ENCODE assay signal across 8 mouse cellular contexts in genomic region chr11:102285095-102285834, GRCm38 (mm10). TPM values are rescaled to one million over a fixed set of nuclear protein-coding genes. Genes with fewer than 3 reads are reported as not detected.
DNase-seq lines count a peak whose midpoint lies in the region; ATAC-seq lines count a peak whose summit lies in the region.

No protein-coding gene starts in this region.

- 0 out of 2 replicates have a peak overlapping the region, but pooled peaks have one; percentile 44 for H3K27ac ChIP-seq in neural tube, embryonic 11.5 days (ENCODE audit: low read depth, low read length)
- H3K27ac ChIP-seq in hindbrain, embryonic 11.5 days (ENCODE audit: low read depth, low read length): peak overlapping the region; percentile 69

- peak; percentile 73 for ATAC-seq in neural tube, embryonic 11.5 days (ENCODE audit: insufficient read depth, low FRiP score, low TSS enrichment)
- ATAC-seq in hindbrain, embryonic 11.5 days (ENCODE audit: low FRiP score): peak; percentile 82
- ATAC-seq in megakaryocyte-erythroid progenitor cell, adult 5-6 weeks (replicated peaks; ENCODE audit: low FRiP score, low TSS enrichment, poor library complexity, severe bottlenecking): peak; percentile 62

- 4% methylated on average over 31 of the region's 31 CpGs for WGBS in neural tube, embryonic 11.5 days
- 6% methylated on average over 31 of the region's 31 CpGs for WGBS in hindbrain, embryonic 11.5 days

- H3K9me3 ChIP-seq in neural tube, embryonic 11.5 days (ENCODE audit: control insufficient read depth, low read length): no peaks in the 10 kb centered on the region
- H3K9me3 ChIP-seq in hindbrain, embryonic 11.5 days (ENCODE audit: control insufficient read depth, low read length): no peaks in the 10 kb centered on the region

- H3K9ac ChIP-seq in neural tube, embryonic 11.5 days (ENCODE audit: low read length): peak overlapping the region; percentile 67
- H3K9ac ChIP-seq in hindbrain, embryonic 11.5 days (ENCODE audit: low read depth, low read length): peak overlapping the region; percentile 81

- peaks cover 10% of the 10 kb centered on the region for H3K4me1 ChIP-seq in neural tube, embryonic 11.5 days (ENCODE audit: control insufficient read depth, insufficient read depth, low read length)
- peaks cover 3% of the 10 kb centered on the region for H3K4me1 ChIP-seq in hindbrain, embryonic 11.5 days (replicated peaks; ENCODE audit: control insufficient read depth, insufficient read depth, low read length)

- peak; percentile 63 for DNase-seq in adrenal gland, postnatal 25 days
- DNase-seq in adrenal gland, postnatal 4 days (ENCODE audit: low spot score in 2 of 2): no peak
- DNase-seq in neural tube, embryonic 11.5 days (ENCODE audit: low spot score): no peak
- DNase-seq in neural tube, embryonic 10.5 days (ENCODE audit: extremely low spot score, low spot score): no peak
- no peak for DNase-seq in hindbrain, embryonic 11.5 days (ENCODE audit: low spot score)
- DNase-seq in right cerebral cortex, adult 2 months (ENCODE audit: low spot score in 2 of 2): no peak
- no peak for DNase-seq in layer of hippocampus, postnatal 14 days (ENCODE audit: low spot score in 2 of 2)

- no peaks in the 10 kb centered on the region for H3K27me3 ChIP-seq in neural tube, embryonic 11.5 days (ENCODE audit: control insufficient read depth, insufficient read depth, low read length)
- no peaks in the 10 kb centered on the region for H3K27me3 ChIP-seq in hindbrain, embryonic 11.5 days (ENCODE audit: control insufficient read depth, insufficient read depth, low read length)

- peaks cover 4% of the 10 kb centered on the region for H3K36me3 ChIP-seq in neural tube, embryonic 11.5 days (ENCODE audit: control insufficient read depth, insufficient read depth, low read length)
- no peaks in the 10 kb centered on the region; the same call in 1 of the 2 replicates for H3K36me3 ChIP-seq in hindbrain, embryonic 11.5 days (ENCODE audit: control insufficient read depth, insufficient read depth, low read length)

- peak overlapping the region; percentile 71 for H3K4me2 ChIP-seq in neural tube, embryonic 11.5 days (ENCODE audit: low read depth)
- H3K4me2 ChIP-seq in hindbrain, embryonic 11.5 days (replicated peaks; ENCODE audit: low read depth, low read length): peak overlapping the region; percentile 80

- H3K4me3 ChIP-seq in neural tube, embryonic 11.5 days (ENCODE audit: low read depth, low read length): peak overlapping the region; percentile 83
- peak overlapping the region; percentile 73 for H3K4me3 ChIP-seq in hindbrain, embryonic 11.5 days (ENCODE audit: low read depth, low read length)

RNA-seq across cellular contexts. Expression of gene Tmub2, which starts 0.5 kb away (rescaled TPM):
- total RNA-seq in adrenal gland, postnatal 25 days (2021): 50.6 and 63.0 TPM in 2 replicates
- total RNA-seq in adrenal gland, postnatal 4 days (2021): 10 to 100 TPM; 56.5 to 58.3 TPM
- 61.7 and 64.5 TPM in 2 replicates for polyA plus RNA-seq in neural tube, embryonic 11.5 days (2014; fragmentation: Nextera tagmentation; extraction: Ambion mirVana)
- polyA plus RNA-seq in hindbrain, embryonic 11.5 days (2014; fragmentation: Nextera tagmentation; extraction: Ambion mirVana): 64.0 and 65.2 TPM in 2 replicates
- 14.5 and 19.8 TPM in 2 replicates for total RNA-seq in megakaryocyte-erythroid progenitor cell, adult 5-6 weeks (2014; fragmentation: Nextera tagmentation)
- total RNA-seq in megakaryocyte-erythroid progenitor cell, adult 5-6 weeks (2017): 10.0 and 27.4 TPM in 2 replicates
- 10 to 100 TPM; 59.3 to 60.6 TPM for total RNA-seq in layer of hippocampus, postnatal 14 days (2021)

RNA-seq across cellular contexts. Expression of gene Atxn7l3, which starts 11.2 kb away (rescaled TPM):
- total RNA-seq in adrenal gland, postnatal 25 days (2021): 53.6 and 62.4 TPM in 2 replicates
- 10 to 100 TPM; 58.3 to 58.7 TPM for total RNA-seq in adrenal gland, postnatal 4 days (2021)
- 18.8 and 20.0 TPM in 2 replicates for polyA plus RNA-seq in neural tube, embryonic 11.5 days (2014; fragmentation: Nextera tagmentation; extraction: Ambion mirVana)
- 17.5 and 22.0 TPM in 2 replicates for polyA plus RNA-seq in hindbrain, embryonic 11.5 days (2014; fragmentation: Nextera tagmentation; extraction: Ambion mirVana)
- 23.2 and 34.0 TPM in 2 replicates for total RNA-seq in megakaryocyte-erythroid progenitor cell, adult 5-6 weeks (2014; fragmentation: Nextera tagmentation)
- 18.3 and 21.5 TPM in 2 replicates for total RNA-seq in megakaryocyte-erythroid progenitor cell, adult 5-6 weeks (2017)
- 100 to 1,000 TPM; 152 to 160 TPM for total RNA-seq in layer of hippocampus, postnatal 14 days (2021)

RNA-seq across cellular contexts. Expression of gene Asb16, which starts 16.7 kb away (rescaled TPM):
- total RNA-seq in adrenal gland, postnatal 25 days (2021): 0.36 TPM in 1 of 2 replicates, not detected in the other
- under 1 TPM; 0.53 to 0.79 TPM for total RNA-seq in adrenal gland, postnatal 4 days (2021)
- polyA plus RNA-seq in neural tube, embryonic 11.5 days (2014; fragmentation: Nextera tagmentation; extraction: Ambion mirVana): not detected in 2 replicates
- 0.06 and 0.08 TPM in 2 replicates for polyA plus RNA-seq in hindbrain, embryonic 11.5 days (2014; fragmentation: Nextera tagmentation; extraction: Ambion mirVana)
- 2.2 and 2.5 TPM in 2 replicates for total RNA-seq in megakaryocyte-erythroid progenitor cell, adult 5-6 weeks (2014; fragmentation: Nextera tagmentation)
- total RNA-seq in megakaryocyte-erythroid progenitor cell, adult 5-6 weeks (2017): 0.84 and 1.3 TPM in 2 replicates
- under 1 TPM; 0.86 to 0.88 TPM for total RNA-seq in layer of hippocampus, postnatal 14 days (2021)

RNA-seq across cellular contexts. Expression of gene Ubtf, which starts 34.3 kb away (rescaled TPM):
- 113 and 116 TPM in 2 replicates for total RNA-seq in adrenal gland, postnatal 25 days (2021)
- 100 to 1,000 TPM; 136 to 152 TPM for total RNA-seq in adrenal gland, postnatal 4 days (2021)
- polyA plus RNA-seq in neural tube, embryonic 11.5 days (2014; fragmentation: Nextera tagmentation; extraction: Ambion mirVana): 86.0 and 93.2 TPM in 2 replicates
- polyA plus RNA-seq in hindbrain, embryonic 11.5 days (2014; fragmentation: Nextera tagmentation; extraction: Ambion mirVana): 82.1 and 83.4 TPM in 2 replicates
- total RNA-seq in megakaryocyte-erythroid progenitor cell, adult 5-6 weeks (2014; fragmentation: Nextera tagmentation): 90.4 and 102 TPM in 2 replicates
- 162 and 180 TPM in 2 replicates for total RNA-seq in megakaryocyte-erythroid progenitor cell, adult 5-6 weeks (2017)
- total RNA-seq in layer of hippocampus, postnatal 14 days (2021): 100 to 1,000 TPM; 120 to 121 TPM

RNA-seq across cellular contexts. Expression of gene BC030867, which starts 36.6 kb away (rescaled TPM):
- total RNA-seq in adrenal gland, postnatal 25 days (2021): 1.3 and 1.5 TPM in 2 replicates
- 1 to 10 TPM; 4.8 to 6.0 TPM for total RNA-seq in adrenal gland, postnatal 4 days (2021)
- 17.9 and 18.6 TPM in 2 replicates for polyA plus RNA-seq in neural tube, embryonic 11.5 days (2014; fragmentation: Nextera tagmentation; extraction: Ambion mirVana)
- 13.2 and 14.0 TPM in 2 replicates for polyA plus RNA-seq in hindbrain, embryonic 11.5 days (2014; fragmentation: Nextera tagmentation; extraction: Ambion mirVana)
- 36.4 and 48.1 TPM in 2 replicates for total RNA-seq in megakaryocyte-erythroid progenitor cell, adult 5-6 weeks (2014; fragmentation: Nextera tagmentation)
- 7.5 and 12.3 TPM in 2 replicates for total RNA-seq in megakaryocyte-erythroid progenitor cell, adult 5-6 weeks (2017)
- under 1 TPM; 0.76 to 0.79 TPM for total RNA-seq in layer of hippocampus, postnatal 14 days (2021)
